Mouse (Mus musculus): ENCODE data around the gene Gcn1l1.

The Gcn1l1 gene

GRCm38 (mm10) chr5:115535635-115536034 is 29.4 kb upstream of the Gcn1l1 start:
- no peak for DNase-seq

GRCm38 (mm10) chr5:115538017-115538692 is 26.9 kb upstream of the Gcn1l1 start:
- no peak for DNase-seq

- DNase-seq: peak; percentile 95
Measured at GRCm38 (mm10) chr5:115538693-115539043, 26.4 kb upstream of the Gcn1l1 start.

GRCm38 (mm10) chr5:115542635-115543384 is 22.2 kb upstream of the Gcn1l1 start:
- DNase-seq: no peak

GRCm38 (mm10) chr5:115543509-115544253 is 21.4 kb upstream of the Gcn1l1 start:
- peak; percentile 70 for DNase-seq

GRCm38 (mm10) chr5:115544655-115545185 is 20.3 kb upstream of the Gcn1l1 start:
- no peak for DNase-seq

- DNase-seq: no peak
Measured at GRCm38 (mm10) chr5:115545636-115546035, 19.4 kb upstream of the Gcn1l1 start.

GRCm38 (mm10) chr5:115546536-115546935 is 18.5 kb upstream of the Gcn1l1 start:
- DNase-seq: no peak

- DNase-seq: no peak
Measured at GRCm38 (mm10) chr5:115547014-115547413, 18.0 kb upstream of the Gcn1l1 start.

GRCm38 (mm10) chr5:115547421-115547820 is 17.6 kb upstream of the Gcn1l1 start:
- no peak for DNase-seq

GRCm38 (mm10) chr5:115548501-115549285 is 16.4 kb upstream of the Gcn1l1 start:
- DNase-seq: no peak

GRCm38 (mm10) chr5:115550482-115551005 is 14.5 kb upstream of the Gcn1l1 start:
- no peak for DNase-seq

- DNase-seq: no peak
Measured at GRCm38 (mm10) chr5:115551386-115551785, 13.7 kb upstream of the Gcn1l1 start.

GRCm38 (mm10) chr5:115551799-115552198 is 13.3 kb upstream of the Gcn1l1 start:
- DNase-seq: no peak

GRCm38 (mm10) chr5:115553801-115554420 is 11.1 kb upstream of the Gcn1l1 start:
- DNase-seq: no peak

GRCm38 (mm10) chr5:115554536-115555291 is 10.3 kb upstream of the Gcn1l1 start:
- no peak for DNase-seq

- peak; percentile 73 for DNase-seq
Measured at GRCm38 (mm10) chr5:115556217-115556616, 8.8 kb upstream of the Gcn1l1 start.

- DNase-seq: no peak
Measured at GRCm38 (mm10) chr5:115558182-115558794, 6.8 kb upstream of the Gcn1l1 start.

- DNase-seq: peak; percentile 99
Measured at GRCm38 (mm10) chr5:115559237-115560101, 5.6 kb upstream of the Gcn1l1 start, which contains the start of gene Rplp0. Rplp0 (plus strand) TSS chr5:115559467.

Measured in right cerebral cortex, postnatal 14 days (tissue).